Mouse (Mus musculus) cortical plate, adult 2 months (tissue): ENCODE results near the gene Pax1.

Experiments used
- CTCF ChIP-seq: fragments of 200-500 bp; IDR thresholded peaks from 2 replicates; pipeline ENCODE4 v1.5.1; 2011; ENCODE audit warnings: mild to moderate bottlenecking, control low read depth, low read length; ENCODE audit not compliant: insufficient read depth; ENCODE audit errors: extremely low read depth
- POLR2A ChIP-seq: fragments of 200-500 bp; IDR thresholded peaks from 2 replicates; pipeline ENCODE4 v1.6.1; 2011; ENCODE audit warnings: mild to moderate bottlenecking, low read length, control low read depth; ENCODE audit not compliant: insufficient read depth; ENCODE audit errors: extremely low read depth

DNA sequence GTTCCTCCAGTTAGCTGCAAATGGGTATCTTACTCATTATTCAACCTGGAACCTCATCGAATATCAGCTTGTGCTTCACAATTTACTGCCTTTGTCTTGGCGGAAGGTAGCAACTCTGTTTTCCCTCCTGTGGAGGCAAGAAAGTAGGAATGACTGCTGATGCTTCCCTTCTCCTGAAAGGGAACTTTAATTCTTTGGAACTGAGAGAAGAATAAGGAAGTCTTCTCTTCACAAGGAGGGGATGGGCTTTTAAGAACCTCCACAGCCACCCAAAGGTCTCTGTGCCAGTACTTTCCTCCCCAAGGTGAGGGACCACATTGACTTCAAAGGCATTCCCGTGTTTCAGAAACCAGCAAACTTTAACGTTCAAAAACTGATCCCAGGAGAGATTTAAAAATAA lies 10.1 kb downstream of the Pax1 start:
- TF ChIP-seq CTCF (no peak), POLR2A (no peak)
